Mouse (Mus musculus): ENCODE measurements around the gene Efna1. TPM values are rescaled to one million over a fixed set of nuclear protein-coding genes. Genes with fewer than 3 reads are reported as not detected.

The Efna1 gene
- polyA plus RNA-seq, 2 experiments from 2014 or later, result not detected

Other genes with a start within 250 kb of the Efna1 start
- 10 to 100 TPM; 54.4 to 70.3 TPM for gene Rusc1, start 187.8 kb downstream of the Efna1 start, polyA plus RNA-seq (2017; shearing (Covaris generic))
- gene Gm43738, start 180.0 kb downstream of the Efna1 start, polyA plus RNA-seq (2017; shearing (Covaris generic)), result under 1 TPM in 1 of 2 experiments, not detected in 1; 0.23 TPM
- 10 to 100 TPM; 75.1 to 83.8 TPM for gene Fdps, start 179.2 kb downstream of the Efna1 start, polyA plus RNA-seq (2017; shearing (Covaris generic))
- not detected for gene Pklr, start 145.0 kb downstream of the Efna1 start, polyA plus RNA-seq (2017; shearing (Covaris generic))
- gene Hcn3, start 120.9 kb downstream of the Efna1 start, polyA plus RNA-seq (2017; shearing (Covaris generic)), result under 1 TPM; 0.50 to 0.69 TPM
- 10 to 100 TPM; 12.4 to 18.5 TPM for gene Clk2, start 116.3 kb downstream of the Efna1 start, polyA plus RNA-seq (2017; shearing (Covaris generic))
- 100 to 1,000 TPM; 160 to 182 TPM for gene Scamp3, start 103.7 kb downstream of the Efna1 start, polyA plus RNA-seq (2017; shearing (Covaris generic))
- gene Fam189b, start 98.0 kb downstream of the Efna1 start, polyA plus RNA-seq (2017; shearing (Covaris generic)), result 100 to 1,000 TPM; 158 to 168 TPM
- 10 to 100 TPM; 72.1 to 75.6 TPM for gene Gba, start 78.2 kb downstream of the Efna1 start, polyA plus RNA-seq (2017; shearing (Covaris generic))
- 1 to 10 TPM in 1 of 2 experiments, under 1 TPM in 1; 0.22 to 2.4 TPM for gene Thbs3, start 66.0 kb downstream of the Efna1 start, polyA plus RNA-seq (2017; shearing (Covaris generic))
- gene Mtx1, start 54.1 kb downstream of the Efna1 start, polyA plus RNA-seq (2017; shearing (Covaris generic)), result 100 to 1,000 TPM in 1 of 2 experiments, 10 to 100 TPM in 1; 90.7 to 112 TPM
- gene Muc1, start 52.1 kb downstream of the Efna1 start, polyA plus RNA-seq (2017; shearing (Covaris generic)), result under 1 TPM; 0.88 to 0.97 TPM
- 100 to 1,000 TPM; 275 to 319 TPM for gene Krtcap2, start 35.2 kb downstream of the Efna1 start, polyA plus RNA-seq (2017; shearing (Covaris generic))
- gene Trim46, start 34.8 kb downstream of the Efna1 start, polyA plus RNA-seq (2017; shearing (Covaris generic)), result 1 to 10 TPM; 2.1 to 3.4 TPM
- gene Dpm3, start 21.8 kb downstream of the Efna1 start, polyA plus RNA-seq (2017; shearing (Covaris generic)), result 100 to 1,000 TPM; 124 to 160 TPM
- 100 to 1,000 TPM; 195 to 254 TPM for gene Slc50a1, start 10.6 kb downstream of the Efna1 start, polyA plus RNA-seq (2017; shearing (Covaris generic))
- not detected for gene Efna3, start 41.8 kb upstream of the Efna1 start, polyA plus RNA-seq (2017; shearing (Covaris generic))
- gene Efna4, start 56.9 kb upstream of the Efna1 start, polyA plus RNA-seq (2017; shearing (Covaris generic)), result under 1 TPM; 0.28 to 0.50 TPM
- 10 to 100 TPM in 1 of 2 experiments, 1 to 10 TPM in 1; 7.7 to 12.7 TPM for gene Adam15, start 68.9 kb upstream of the Efna1 start, polyA plus RNA-seq (2017; shearing (Covaris generic))
- gene Dcst2, start 80.8 kb upstream of the Efna1 start, polyA plus RNA-seq (2017; shearing (Covaris generic)), result under 1 TPM in 1 of 2 experiments, not detected in 1; 0.15 TPM
- gene Dcst1, start 84.1 kb upstream of the Efna1 start, polyA plus RNA-seq (2017; shearing (Covaris generic)), result under 1 TPM; 0.54 to 0.79 TPM
- 10 to 100 TPM; 13.2 to 16.5 TPM for gene Zbtb7b, start 113.6 kb upstream of the Efna1 start, polyA plus RNA-seq (2017; shearing (Covaris generic))
- 1 to 10 TPM in 1 of 2 experiments, not detected in 1; 2.4 TPM for gene Lenep, start 121.7 kb upstream of the Efna1 start, polyA plus RNA-seq (2017; shearing (Covaris generic))
- 10 to 100 TPM; 37.7 to 45.7 TPM for gene Flad1, start 130.7 kb upstream of the Efna1 start, polyA plus RNA-seq (2017; shearing (Covaris generic))
- gene Cks1b, start 137.2 kb upstream of the Efna1 start, polyA plus RNA-seq (2017; shearing (Covaris generic)), result 10 to 100 TPM; 70.8 to 92.3 TPM
- 10 to 100 TPM; 29.6 to 43.2 TPM for gene Shc1, start 137.3 kb upstream of the Efna1 start, polyA plus RNA-seq (2017; shearing (Covaris generic))
- gene Pygo2, start 149.1 kb upstream of the Efna1 start, polyA plus RNA-seq (2017; shearing (Covaris generic)), result 1 to 10 TPM; 8.6 to 9.6 TPM
- gene Pbxip1, start 155.6 kb upstream of the Efna1 start, polyA plus RNA-seq (2017; shearing (Covaris generic)), result 10 to 100 TPM; 35.6 to 47.3 TPM
- 10 to 100 TPM; 31.4 to 41.9 TPM for gene Pmvk, start 173.4 kb upstream of the Efna1 start, polyA plus RNA-seq (2017; shearing (Covaris generic))
- gene Kcnn3, start 239.0 kb upstream of the Efna1 start, polyA plus RNA-seq (2017; shearing (Covaris generic)), result not detected